Mouse (Mus musculus) T-helper 17 cell (primary cell): Measurements from ENCODE around the gene Acmsd.

Experiments used
- in situ Hi-C, 2 experiments: fragments of 300-600 bp; cut with MboI, MseI; formaldehyde crosslinking; loops; 1 replicate in 1 of 2; 2 replicates in 1 of 2; pipeline ENCODE4 v1.15.1; 2025; ENCODE audit warnings: high pct_unique_total_duplicates in 2 of 2

Acmsd gene

GRCm38 (mm10) chr1:127775206-127775720 lies 46.0 kb downstream of the Acmsd start:
- in situ Hi-C loops, result no loop called here

GRCm38 (mm10) chr1:127776246-127776645 lies 47.0 kb downstream of the Acmsd start:
- in situ Hi-C loops, result no loop called here

GRCm38 (mm10) chr1:127778611-127779010 lies 49.4 kb downstream of the Acmsd start:
- in situ Hi-C loops, result no loop called here

GRCm38 (mm10) chr1:127780142-127780541 lies 50.9 kb downstream of the Acmsd start:
- in situ Hi-C loops, result no loop called here

- in situ Hi-C loops, result no loop called here
Observed at GRCm38 (mm10) chr1:127780849-127781248, 51.6 kb downstream of the Acmsd start.

- in situ Hi-C loops, result no loop called here
Observed at GRCm38 (mm10) chr1:127783862-127784261, 54.6 kb downstream of the Acmsd start.

- in situ Hi-C loops, result no loop called here
Observed at GRCm38 (mm10) chr1:127785882-127786281, 56.7 kb downstream of the Acmsd start.

- in situ Hi-C loops, result no loop called here
Observed at GRCm38 (mm10) chr1:127788943-127789342, 59.7 kb downstream of the Acmsd start.

GRCm38 (mm10) chr1:127793459-127793858 lies 64.2 kb downstream of the Acmsd start:
- in situ Hi-C loops, result no loop called here

- in situ Hi-C loops, result no loop called here
Observed at GRCm38 (mm10) chr1:127795087-127795769, 66.0 kb downstream of the Acmsd start.

GRCm38 (mm10) chr1:127796341-127796740 lies 67.1 kb downstream of the Acmsd start:
- in situ Hi-C loops, result no loop called here

- in situ Hi-C loops, result no loop called here
Observed at GRCm38 (mm10) chr1:127796752-127797151, 67.5 kb downstream of the Acmsd start.

GRCm38 (mm10) chr1:127802916-127803315 lies 73.7 kb downstream of the Acmsd start:
- in situ Hi-C loops, result no loop called here

GRCm38 (mm10) chr1:127808671-127809070 lies 79.5 kb downstream of the Acmsd start:
- in situ Hi-C loops, result no loop called here

GRCm38 (mm10) chr1:127812929-127813328 lies 83.7 kb downstream of the Acmsd start:
- in situ Hi-C loops, result no loop called here

- in situ Hi-C loops, result no loop called here
Observed at GRCm38 (mm10) chr1:127816381-127816780, 87.2 kb downstream of the Acmsd start.
